Mouse (Mus musculus) megakaryocyte, embryonic 14.5 days (primary cell): ENCODE results near the gene Marc2.

Experiments used
- FLI1 ChIP-seq: IDR thresholded peaks from 2 replicates; pipeline ENCODE4 v1.6.1; 2012; ENCODE audit warnings: low read length, inconsistent platforms, mixed read lengths
- GATA1 ChIP-seq: IDR thresholded peaks from 3 replicates; pipeline ENCODE4 v1.6.1; 2012; ENCODE audit warnings: mixed read lengths, low read length, inconsistent platforms, borderline replicate concordance

DNA sequence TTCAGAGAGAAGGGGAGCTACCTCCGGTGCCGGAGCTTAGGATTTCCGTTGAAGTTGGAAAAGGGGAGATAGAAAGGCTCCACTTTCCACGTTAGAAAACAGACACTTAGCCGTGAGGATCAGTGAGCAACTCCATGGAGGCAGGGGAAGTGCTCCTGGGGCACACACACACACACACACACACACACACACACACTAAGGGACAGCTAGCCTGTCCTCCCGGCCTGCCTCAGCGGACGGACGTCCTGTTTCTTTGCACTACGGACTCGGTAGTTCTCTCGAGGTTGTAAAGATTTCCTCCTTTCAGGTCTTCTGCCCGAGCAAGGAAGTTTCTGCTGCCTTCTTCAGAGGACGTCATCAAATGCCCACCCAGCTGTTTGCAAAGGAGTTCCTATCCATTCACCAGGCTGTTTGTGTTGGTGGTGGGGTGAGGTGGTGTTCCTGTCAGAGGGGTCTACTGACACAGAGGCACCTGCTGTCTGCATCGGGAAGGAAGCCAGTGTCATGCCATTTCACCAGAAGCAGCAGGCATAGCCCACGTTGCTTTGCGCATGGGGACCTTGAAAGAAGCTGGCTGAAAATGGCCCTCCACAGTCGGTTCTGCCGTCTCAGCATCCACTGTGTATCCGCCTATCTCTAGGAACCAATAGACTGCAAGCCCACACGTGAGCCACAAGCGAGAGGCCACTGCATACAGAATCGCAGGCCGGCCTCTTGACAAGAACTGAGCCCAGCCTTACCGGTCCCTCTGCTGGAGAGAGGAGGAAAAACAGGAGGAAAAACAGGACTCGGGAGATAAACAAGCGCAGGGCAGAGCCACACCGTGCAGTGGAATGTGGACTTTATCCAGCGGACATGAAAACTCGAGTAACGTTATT, 5.7 kb upstream of the Marc2 start:
- TF ChIP-seq GATA1, result no peak
- no peak for TF ChIP-seq FLI1
